Mouse (Mus musculus) B cell, adult 62 days (primary cell): ENCODE results near the gene Npw. TPM values are rescaled to one million over a fixed set of nuclear protein-coding genes. Genes with fewer than 3 reads are reported as not detected.

ENCODE experiments used
- total RNA-seq: library from RNA; stranded (reverse); gene quantifications from 4 replicates; pipeline ENCODE4 v1.2.4, GENCODE M21; 2023

Npw gene
- total RNA-seq = not detected in 4 replicates

GRCm38 (mm10) chr17:24658017-24658758 lies at the start of gene Npw:
TSS of gene Npw (minus strand) at chr17:24658457.

GRCm38 (mm10) chr17:24706982-24707800 lies 48.9 kb upstream of the Npw start, which contains the start of gene Tbl3:
TSS of gene Tbl3 (minus strand) at chr17:24707660.

GRCm38 (mm10) chr17:24696011-24696697 lies 37.9 kb upstream of the Npw start, which contains the start of the genes Gfer and Noxo1:
TSS of gene Gfer (minus strand) at chr17:24696156.
TSS of gene Noxo1 (plus strand) at chr17:24696234.

GRCm38 (mm10) chr17:24689251-24690081 lies 31.2 kb upstream of the Npw start, which contains the start of gene Syngr3:
TSS of gene Syngr3 (minus strand) at chr17:24689955.

GRCm38 (mm10) chr17:24669545-24670245 lies 11.4 kb upstream of the Npw start, which contains the start of gene Zfp598:
TSS of gene Zfp598 (plus strand) at chr17:24669687.

GRCm38 (mm10) chr17:24650070-24650616 lies 8.1 kb downstream of the Npw start, which contains the start of gene Slc9a3r2:
TSS of gene Slc9a3r2 (minus strand) at chr17:24650327.

GRCm38 (mm10) chr17:24632167-24632812 lies 26.0 kb downstream of the Npw start, which contains the start of the genes Tsc2 and Nthl1:
TSS of gene Tsc2 (minus strand) at chr17:24632630.
TSS of gene Nthl1 (plus strand) at chr17:24632680.

Other genes starting within 250 kb of the Npw start
- gene Rnps1, start 243.9 kb downstream of the Npw start, total RNA-seq = 155 to 180 TPM (median 162 TPM) in 4 replicates
- gene Eci1, start 231.8 kb downstream of the Npw start, total RNA-seq = 21.7 to 37.3 TPM (median 25.2 TPM) in 4 replicates
- gene Dnase1l2, start 215.4 kb downstream of the Npw start, total RNA-seq = 5.2 to 8.2 TPM (median 6.5 TPM) in 4 replicates
- 53.5 to 67.6 TPM (median 60.7 TPM) in 4 replicates for gene E4f1, start 188.1 kb downstream of the Npw start, total RNA-seq
- gene Pgp, start 188.1 kb downstream of the Npw start, total RNA-seq = 14.3 to 17.9 TPM (median 16.6 TPM) in 4 replicates
- gene Bricd5, start 184.6 kb downstream of the Npw start, total RNA-seq = 0.91 to 1.0 TPM in 2 of 4 replicates, not detected in the others
- 16.1 to 24.1 TPM (median 21.4 TPM) in 4 replicates for gene Mlst8, start 179.4 kb downstream of the Npw start, total RNA-seq
- gene Caskin1, start 169.9 kb downstream of the Npw start, total RNA-seq = not detected in 4 replicates
- 174 to 212 TPM (median 202 TPM) in 4 replicates for gene Traf7, start 130.5 kb downstream of the Npw start, total RNA-seq
- 0.92 to 3.0 TPM (median 1.4 TPM) in 4 replicates for gene Rab26, start 124.2 kb downstream of the Npw start, total RNA-seq
- 66.6 to 77.7 TPM (median 73.9 TPM) in 4 replicates for gene Pkd1, start 108.6 kb downstream of the Npw start, total RNA-seq
- 90.9 to 106 TPM (median 96.8 TPM) in 4 replicates for gene Tsc2, start 25.8 kb downstream of the Npw start, total RNA-seq
- 4.4 to 5.8 TPM (median 5.0 TPM) in 4 replicates for gene Nthl1, start 25.8 kb downstream of the Npw start, total RNA-seq
- gene Slc9a3r2, start 8.1 kb downstream of the Npw start, total RNA-seq = 0.41 to 0.48 TPM in 2 of 4 replicates, not detected in the others
- gene Zfp598, start 11.2 kb upstream of the Npw start, total RNA-seq = 54.6 to 60.8 TPM (median 56.6 TPM) in 4 replicates
- gene Syngr3, start 31.5 kb upstream of the Npw start, total RNA-seq = not detected in 4 replicates
- gene Gfer, start 37.7 kb upstream of the Npw start, total RNA-seq = 12.9 to 22.3 TPM (median 19.2 TPM) in 4 replicates
- 5.5 to 8.2 TPM (median 5.8 TPM) in 4 replicates for gene Noxo1, start 37.8 kb upstream of the Npw start, total RNA-seq
- gene Tbl3, start 49.2 kb upstream of the Npw start, total RNA-seq = 27.5 to 42.8 TPM (median 32.7 TPM) in 4 replicates
- not detected in 4 replicates for gene Rnf151, start 59.6 kb upstream of the Npw start, total RNA-seq
- gene Rps2, start 59.7 kb upstream of the Npw start, total RNA-seq = 1,219 to 1,283 TPM (median 1,236 TPM) in 4 replicates
- 67.0 to 84.4 TPM (median 75.9 TPM) in 4 replicates for gene Ndufb10, start 66.0 kb upstream of the Npw start, total RNA-seq
- 1.6 TPM in 1 of 4 replicates, not detected in the others for gene Rpl3l, start 69.4 kb upstream of the Npw start, total RNA-seq
- 32.3 to 40.3 TPM (median 34.7 TPM) in 4 replicates for gene Msrb1, start 78.2 kb upstream of the Npw start, total RNA-seq
- gene Hs3st6, start 94.5 kb upstream of the Npw start, total RNA-seq = not detected in 4 replicates
- not detected in 4 replicates for gene Meiob, start 145.8 kb upstream of the Npw start, total RNA-seq
- 29.2 to 37.9 TPM (median 31.8 TPM) in 4 replicates for gene Hagh, start 181.7 kb upstream of the Npw start, total RNA-seq
- gene Fahd1, start 191.9 kb upstream of the Npw start, total RNA-seq = 1.6 to 2.9 TPM (median 2.5 TPM) in 4 replicates
- gene Igfals, start 207.5 kb upstream of the Npw start, total RNA-seq = 0.45 to 0.72 TPM (median 0.59 TPM) in 4 replicates
- gene Nubp2, start 227.9 kb upstream of the Npw start, total RNA-seq = 53.9 to 62.6 TPM (median 58.4 TPM) in 4 replicates
- gene Spsb3, start 228.2 kb upstream of the Npw start, total RNA-seq = 22.1 to 30.5 TPM (median 28.7 TPM) in 4 replicates
- gene Eme2, start 236.6 kb upstream of the Npw start, total RNA-seq = 65.3 to 77.7 TPM (median 72.9 TPM) in 4 replicates
- 27.2 to 32.9 TPM (median 29.8 TPM) in 4 replicates for gene Mrps34, start 236.7 kb upstream of the Npw start, total RNA-seq
- gene Nme3, start 238.0 kb upstream of the Npw start, total RNA-seq = 16.7 to 22.9 TPM (median 20.5 TPM) in 4 replicates